Mouse (Mus musculus): Measurements from ENCODE around the gene Pigg. TPM values are rescaled to one million over a fixed set of nuclear protein-coding genes. Genes with fewer than 3 reads are reported as not detected.
"Not testable (repeated sequence)": the region's sequence is repeated elsewhere in the genome, so short reads cannot be mapped to it uniquely, and the experiment has no call there.

Gene Pigg
- polyA plus RNA-seq, 1 experiment from 2014 or later, result 3.3 TPM

DNA sequence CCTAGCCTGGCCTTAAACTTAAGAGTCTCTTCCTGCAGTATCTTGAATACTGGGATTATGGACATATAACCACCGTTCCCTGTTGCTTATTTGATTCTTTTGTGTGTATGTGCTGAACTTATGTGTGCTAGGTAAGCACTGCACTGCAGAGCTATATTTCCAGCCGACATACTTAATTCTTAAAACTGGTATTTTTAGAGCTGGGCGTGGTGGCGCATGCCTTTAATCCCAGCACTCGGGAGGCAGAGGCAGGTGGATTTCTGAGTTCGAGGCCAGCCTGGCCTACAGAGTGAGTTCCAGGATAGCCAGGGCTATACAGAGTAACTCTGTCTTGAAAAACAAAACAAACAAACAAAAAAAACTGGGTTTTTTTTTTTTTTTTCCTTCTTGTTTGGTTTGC is 41.1 kb upstream of the Pigg start:
- H3K9me3 ChIP-seq (ENCODE audit: control insufficient read depth, low read length), result not testable (repeated sequence)

DNA sequence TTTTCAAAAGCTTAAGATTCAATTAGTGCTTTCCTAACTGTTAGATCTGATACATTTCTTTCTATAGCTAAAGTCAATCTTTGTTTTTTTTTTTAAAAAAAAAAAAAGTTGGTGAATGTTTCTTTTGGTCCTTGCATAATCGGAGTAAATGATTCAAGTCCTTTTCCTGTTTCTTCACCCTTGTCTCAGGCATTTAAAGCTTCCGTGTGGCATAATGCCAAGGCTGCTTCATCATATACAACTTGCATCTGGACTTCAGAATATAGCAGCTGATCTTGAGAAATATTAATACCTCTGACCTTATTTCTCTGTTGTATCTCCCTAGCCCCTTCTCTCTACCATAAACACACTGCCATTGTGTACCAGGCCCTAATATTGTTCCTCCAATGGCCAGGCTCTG is 25.5 kb upstream of the Pigg start:
- no peaks in the 10 kb centered on the region for H3K9me3 ChIP-seq (ENCODE audit: control insufficient read depth, low read length)
- DNase-seq (ENCODE audit: low spot score) (no peak), ATAC-seq (replicated peaks; ENCODE audit: low FRiP score, low TSS enrichment, low read depth) (no peak)
- H3K4me3 ChIP-seq (ENCODE audit: low read depth, low read length), result no peak overlapping the region
- no peak overlapping the region for H3K27ac ChIP-seq (ENCODE audit: low read depth)
- WGBS, result 73% methylated on average over 2 of the region's 2 CpGs
- H3K36me3 ChIP-seq (ENCODE audit: control insufficient read depth, insufficient read depth, low read length), result no peaks in the 10 kb centered on the region
- H3K4me2 ChIP-seq (ENCODE audit: low read length), result no peak overlapping the region
- no peaks in the 10 kb centered on the region for H3K4me1 ChIP-seq (replicated peaks; ENCODE audit: control insufficient read depth, insufficient read depth, low read length)
- H3K9ac ChIP-seq (ENCODE audit: low read length), result no peak overlapping the region
- no peaks in the 10 kb centered on the region for H3K27me3 ChIP-seq (replicated peaks; ENCODE audit: control insufficient read depth, insufficient read depth, low read length)

More for the DNA sequence above, 41.1 kb upstream of the Pigg start:
- H3K36me3 ChIP-seq (ENCODE audit: control insufficient read depth, insufficient read depth, low read length), result peaks cover 29% of the 10 kb centered on the region
- H3K27ac ChIP-seq (ENCODE audit: low read depth); ATAC-seq (replicated peaks; ENCODE audit: low FRiP score, low TSS enrichment, low read depth); DNase-seq (ENCODE audit: low spot score); H3K27me3 ChIP-seq (replicated peaks; ENCODE audit: control insufficient read depth, insufficient read depth, low read length); H3K9ac ChIP-seq (ENCODE audit: low read length): not testable (repeated sequence)
- peaks cover 13% of the 10 kb centered on the region for H3K4me1 ChIP-seq (replicated peaks; ENCODE audit: control insufficient read depth, insufficient read depth, low read length)
- H3K4me3 ChIP-seq (ENCODE audit: low read depth, low read length), result 0 out of 2 replicates have a peak overlapping the region, but pooled peaks have one; percentile 97
- WGBS, result 94% methylated on average over 6 of the region's 6 CpGs
- peak overlapping the region; percentile 66 for H3K4me2 ChIP-seq (ENCODE audit: low read length)

DNA sequence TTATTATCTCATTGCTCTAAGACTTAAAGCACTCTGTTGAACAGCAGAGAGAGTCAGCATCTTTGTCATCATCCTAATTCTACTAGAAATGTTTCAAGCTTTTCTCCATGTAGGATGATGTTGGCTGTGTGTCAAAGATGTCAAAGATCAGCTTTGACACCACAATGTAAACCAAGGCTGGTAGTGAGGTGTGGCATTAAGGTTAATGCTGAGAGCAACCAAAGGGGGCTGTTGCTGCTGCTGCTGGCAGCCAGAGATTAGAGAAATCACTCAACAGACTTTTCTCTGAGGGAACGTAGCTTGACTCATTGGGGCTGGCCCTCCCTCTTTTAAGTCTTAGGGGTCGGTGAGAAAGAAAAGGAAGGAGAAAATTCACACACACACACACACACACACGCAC is 10.8 kb upstream of the Pigg start:
- WGBS, result 63% methylated on average over 3 of the region's 3 CpGs
- no peak for ATAC-seq (replicated peaks; ENCODE audit: low FRiP score, low TSS enrichment, low read depth)
- Histone ChIP-seq H3K9ac (ENCODE audit: low read length) (no peak overlapping the region), H3K27ac (ENCODE audit: low read depth) (no peak overlapping the region), H3K36me3 (ENCODE audit: control insufficient read depth, insufficient read depth, low read length) (no peaks in the 10 kb centered on the region), H3K4me3 (ENCODE audit: low read depth, low read length) (no peak overlapping the region), H3K4me1 (replicated peaks; ENCODE audit: control insufficient read depth, insufficient read depth, low read length) (no peaks in the 10 kb centered on the region), H3K9me3 (ENCODE audit: control insufficient read depth, low read length) (no peaks in the 10 kb centered on the region), H3K4me2 (ENCODE audit: low read length) (no peak overlapping the region), H3K27me3 (replicated peaks; ENCODE audit: control insufficient read depth, insufficient read depth, low read length) (no peaks in the 10 kb centered on the region; the same call in 1 of the 2 replicates)
- no peak for DNase-seq (ENCODE audit: low spot score)

DNA sequence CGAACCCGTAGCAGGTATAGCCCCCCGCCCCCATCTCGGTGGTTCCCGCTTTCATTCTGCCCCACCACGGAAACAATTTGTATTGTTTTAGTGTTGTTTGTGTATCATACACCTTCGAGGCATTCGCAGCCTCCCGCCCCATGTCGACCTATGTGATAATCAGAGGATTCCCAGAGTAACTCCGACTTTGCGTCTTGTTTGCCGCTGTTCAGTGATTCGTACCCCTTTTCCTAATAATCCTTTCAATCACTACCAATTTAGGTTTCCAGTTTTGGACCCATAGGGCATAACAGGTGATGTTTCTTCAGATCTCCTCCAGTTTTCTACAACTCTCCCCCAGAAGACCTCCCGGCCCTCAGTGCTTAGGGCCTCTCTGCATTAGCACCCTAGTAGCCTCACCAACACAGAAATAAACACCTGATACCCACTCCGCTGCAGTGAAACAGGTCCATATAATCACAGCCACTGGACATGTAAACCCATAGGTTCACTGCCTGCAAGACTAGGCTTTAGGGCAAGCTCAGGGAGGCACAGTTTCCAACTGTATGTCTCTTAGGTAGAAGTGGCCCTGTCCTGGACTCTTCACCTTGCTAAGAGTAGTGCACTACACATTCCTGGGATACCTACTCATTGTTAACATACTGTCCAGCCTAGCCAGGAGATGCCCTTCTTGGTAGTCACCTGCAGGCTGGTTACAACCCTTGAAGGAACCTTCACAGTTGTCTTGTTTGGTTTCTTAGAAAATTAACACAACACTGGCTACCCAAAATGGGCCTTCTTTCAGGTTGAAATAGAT is 854 bp downstream of the Pigg start:
- 5% methylated on average over 16 of the region's 16 CpGs for WGBS

DNA sequence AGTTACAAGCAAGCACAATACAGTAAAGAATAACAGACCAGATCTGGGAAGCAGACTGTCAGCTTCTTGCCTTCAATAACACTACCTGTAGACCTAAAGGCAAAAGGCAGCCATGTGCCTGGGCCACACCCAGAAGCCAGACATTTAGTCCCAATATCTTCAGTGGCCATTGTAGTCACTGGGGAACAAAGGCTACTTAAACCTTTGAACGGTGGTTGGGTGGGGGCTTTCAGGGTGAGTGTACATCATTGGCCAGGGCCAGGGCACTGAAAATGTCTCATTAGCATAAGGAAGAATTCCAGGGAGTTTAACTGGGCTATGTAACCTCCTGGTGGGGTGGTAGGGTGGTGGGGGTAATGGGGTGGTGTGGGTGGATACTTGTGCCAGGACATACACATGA is 18.6 kb downstream of the Pigg start:
- no peak overlapping the region for H3K9ac ChIP-seq (ENCODE audit: low read length)
- H3K36me3 ChIP-seq (ENCODE audit: control insufficient read depth, insufficient read depth, low read length), result peaks cover 50% of the 10 kb centered on the region
- no peaks in the 10 kb centered on the region for H3K9me3 ChIP-seq (ENCODE audit: control insufficient read depth, low read length)
- DNase-seq (ENCODE audit: low spot score) (no peak), ATAC-seq (replicated peaks; ENCODE audit: low FRiP score, low TSS enrichment, low read depth) (no peak)
- no peaks in the 10 kb centered on the region for H3K4me1 ChIP-seq (replicated peaks; ENCODE audit: control insufficient read depth, insufficient read depth, low read length)
- H3K27me3 ChIP-seq (replicated peaks; ENCODE audit: control insufficient read depth, insufficient read depth, low read length), result no peaks in the 10 kb centered on the region
- no peak overlapping the region for H3K4me2 ChIP-seq (ENCODE audit: low read length)
- 95% methylated on average over 1 of the region's 1 CpGs for WGBS
- no peak overlapping the region for H3K27ac ChIP-seq (ENCODE audit: low read depth)
- H3K4me3 ChIP-seq (ENCODE audit: low read depth, low read length), result no peak overlapping the region

More for the DNA sequence above, 854 bp downstream of the Pigg start:
- ATAC-seq (replicated peaks; ENCODE audit: low FRiP score, low TSS enrichment, low read depth) (no peak), DNase-seq (ENCODE audit: low spot score) (peak; percentile 52)
- peak overlapping the region; percentile 88 for H3K4me3 ChIP-seq (ENCODE audit: low read depth, low read length)
- H3K9me3 ChIP-seq (ENCODE audit: control insufficient read depth, low read length), result no peaks in the 10 kb centered on the region
- no peak overlapping the region for H3K27ac ChIP-seq (ENCODE audit: low read depth)
- no peaks in the 10 kb centered on the region for H3K27me3 ChIP-seq (replicated peaks; ENCODE audit: control insufficient read depth, insufficient read depth, low read length)
- H3K4me1 ChIP-seq (replicated peaks; ENCODE audit: control insufficient read depth, insufficient read depth, low read length), result peaks cover 4% of the 10 kb centered on the region; the same call in 1 of the 2 replicates
- H3K36me3 ChIP-seq (ENCODE audit: control insufficient read depth, insufficient read depth, low read length), result peaks cover 12% of the 10 kb centered on the region
- peak overlapping the region; percentile 79 for H3K9ac ChIP-seq (ENCODE audit: low read length)
- peak overlapping the region; percentile 93 for H3K4me2 ChIP-seq (ENCODE audit: low read length)

GRCm38 (mm10) chr5:108337385-108337784 is 25.0 kb downstream of the Pigg start:
- Histone ChIP-seq H3K4me3 (ENCODE audit: low read depth, low read length) (no peak overlapping the region), H3K36me3 (ENCODE audit: control insufficient read depth, insufficient read depth, low read length) (peaks cover 38% of the 10 kb centered on the region), H3K4me2 (ENCODE audit: low read length) (no peak overlapping the region), H3K4me1 (replicated peaks; ENCODE audit: control insufficient read depth, insufficient read depth, low read length) (no peaks in the 10 kb centered on the region), H3K9me3 (ENCODE audit: control insufficient read depth, low read length) (no peaks in the 10 kb centered on the region), H3K27ac (ENCODE audit: low read depth) (no peak overlapping the region), H3K27me3 (replicated peaks; ENCODE audit: control insufficient read depth, insufficient read depth, low read length) (no peaks in the 10 kb centered on the region), H3K9ac (ENCODE audit: low read length) (no peak overlapping the region)
- no peak for ATAC-seq (replicated peaks; ENCODE audit: low FRiP score, low TSS enrichment, low read depth)
- WGBS, result 49% methylated on average over 4 of the region's 4 CpGs
- no peak for DNase-seq (ENCODE audit: low spot score)

DNA sequence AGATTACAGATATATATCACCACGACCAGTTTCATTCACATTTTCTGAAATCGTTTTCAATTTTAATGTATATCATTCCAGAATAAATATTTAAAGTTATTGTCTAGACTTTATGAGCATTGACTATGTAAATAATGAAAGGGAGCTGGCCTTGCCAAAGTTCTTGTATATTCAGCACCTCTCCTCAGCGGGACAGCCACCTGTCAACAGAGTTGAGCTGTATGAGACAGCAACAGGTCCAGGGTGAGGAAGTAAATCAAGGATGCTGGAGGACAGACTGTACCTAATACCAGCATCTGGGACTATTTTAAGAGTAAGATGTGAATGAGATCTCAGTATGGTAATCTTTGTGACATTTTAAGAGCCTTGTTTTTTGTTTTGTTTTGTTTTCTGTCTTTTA is 25.6 kb downstream of the Pigg start:
- H3K4me3 ChIP-seq (ENCODE audit: low read depth, low read length), result no peak overlapping the region
- H3K36me3 ChIP-seq (ENCODE audit: control insufficient read depth, insufficient read depth, low read length), result peaks cover 39% of the 10 kb centered on the region
- H3K4me1 ChIP-seq (replicated peaks; ENCODE audit: control insufficient read depth, insufficient read depth, low read length), result no peaks in the 10 kb centered on the region
- no peak overlapping the region for H3K4me2 ChIP-seq (ENCODE audit: low read length)
- H3K27me3 ChIP-seq (replicated peaks; ENCODE audit: control insufficient read depth, insufficient read depth, low read length), result no peaks in the 10 kb centered on the region
- H3K27ac ChIP-seq (ENCODE audit: low read depth), result no peak overlapping the region
- H3K9me3 ChIP-seq (ENCODE audit: control insufficient read depth, low read length), result no peaks in the 10 kb centered on the region
- ATAC-seq (replicated peaks; ENCODE audit: low FRiP score, low TSS enrichment, low read depth) (no peak), DNase-seq (ENCODE audit: low spot score) (no peak)
- H3K9ac ChIP-seq (ENCODE audit: low read length), result no peak overlapping the region
- 68% methylated on average over 3 of the region's 3 CpGs for WGBS

DNA sequence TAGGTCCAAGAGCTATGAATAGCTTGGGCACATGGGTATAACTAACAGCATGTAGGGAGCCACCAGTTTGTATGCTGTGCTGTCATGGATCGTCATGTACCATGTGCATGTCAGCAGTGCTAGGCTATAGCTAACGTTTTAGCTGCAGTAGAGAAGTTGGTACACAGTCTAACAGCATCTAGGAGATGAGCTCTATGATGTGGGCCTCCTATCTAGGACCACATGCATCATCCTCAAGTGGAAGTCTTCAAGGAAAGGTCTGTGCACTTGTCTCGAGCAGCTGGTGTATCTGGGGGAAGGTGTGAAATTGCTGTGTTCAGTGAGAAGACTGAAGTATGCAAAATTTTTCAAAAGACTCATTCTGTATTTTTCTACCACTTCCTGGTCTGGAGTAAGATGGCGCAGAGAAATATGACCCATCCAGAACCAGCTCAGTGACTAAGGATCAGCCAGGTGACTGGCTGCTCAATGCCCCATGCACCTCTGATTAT is 31.3 kb downstream of the Pigg start:
- ATAC-seq (replicated peaks; ENCODE audit: low FRiP score, low TSS enrichment, low read depth), result no peak
- DNase-seq (ENCODE audit: low spot score), result no peak
- no peak overlapping the region for H3K4me3 ChIP-seq (ENCODE audit: low read depth, low read length)
- H3K36me3 ChIP-seq (ENCODE audit: control insufficient read depth, insufficient read depth, low read length), result peaks cover 52% of the 10 kb centered on the region; the same call in 1 of the 2 replicates
- H3K4me2 ChIP-seq (ENCODE audit: low read length), result no peak overlapping the region
- no peaks in the 10 kb centered on the region for H3K4me1 ChIP-seq (replicated peaks; ENCODE audit: control insufficient read depth, insufficient read depth, low read length)
- H3K27me3 ChIP-seq (replicated peaks; ENCODE audit: control insufficient read depth, insufficient read depth, low read length), result no peaks in the 10 kb centered on the region
- WGBS, result 91% methylated on average over 4 of the region's 4 CpGs
- H3K9ac ChIP-seq (ENCODE audit: low read length), result no peak overlapping the region
- no peaks in the 10 kb centered on the region for H3K9me3 ChIP-seq (ENCODE audit: control insufficient read depth, low read length)
- no peak overlapping the region for H3K27ac ChIP-seq (ENCODE audit: low read depth)

Measured in intestine, embryonic 14.5 days (tissue).